Mouse (Mus musculus) adipocyte (in vitro differentiated cells): ENCODE results near the gene Pknox2.

Experiments
- DNase-seq: peaks from one replicate; pipeline ENCODE4 v3.0.0-alpha.2; 2016; ENCODE audit warnings: low spot score

Gene Pknox2

GRCm38 (mm10) chr9:37139514-37139913 lies 7.7 kb downstream of the Pknox2 start:
- DNase-seq = no peak

GRCm38 (mm10) chr9:37138883-37139282 lies 8.3 kb downstream of the Pknox2 start:
- DNase-seq = no peak

GRCm38 (mm10) chr9:37136340-37136739 lies 10.9 kb downstream of the Pknox2 start:
- no peak for DNase-seq

- DNase-seq = no peak
Measured at GRCm38 (mm10) chr9:37133495-37133894, 13.7 kb downstream of the Pknox2 start.

GRCm38 (mm10) chr9:37129046-37129445 lies 18.2 kb downstream of the Pknox2 start:
- no peak for DNase-seq

- DNase-seq = no peak
Measured at GRCm38 (mm10) chr9:37126197-37126596, 21.0 kb downstream of the Pknox2 start.

GRCm38 (mm10) chr9:37124696-37125480 lies 22.3 kb downstream of the Pknox2 start:
- DNase-seq = peak; percentile 38

- DNase-seq = no peak
Measured at GRCm38 (mm10) chr9:37123384-37123783, 23.8 kb downstream of the Pknox2 start.

GRCm38 (mm10) chr9:37122971-37123370 lies 24.2 kb downstream of the Pknox2 start:
- DNase-seq = no peak

- DNase-seq = no peak
Measured at GRCm38 (mm10) chr9:37122381-37122780, 24.8 kb downstream of the Pknox2 start.

- DNase-seq = no peak
Measured at GRCm38 (mm10) chr9:37121761-37122331, 25.4 kb downstream of the Pknox2 start.

- DNase-seq = peak; percentile 63
Measured at GRCm38 (mm10) chr9:37120801-37121200, 26.4 kb downstream of the Pknox2 start.

- DNase-seq = no peak
Measured at GRCm38 (mm10) chr9:37117529-37117928, 29.7 kb downstream of the Pknox2 start.

GRCm38 (mm10) chr9:37116632-37117413 lies 30.4 kb downstream of the Pknox2 start:
- no peak for DNase-seq

- DNase-seq = no peak
Measured at GRCm38 (mm10) chr9:37115820-37116219, 31.4 kb downstream of the Pknox2 start.

GRCm38 (mm10) chr9:37114286-37115267 lies 32.6 kb downstream of the Pknox2 start:
- DNase-seq = peak; percentile 9

GRCm38 (mm10) chr9:37107546-37107945 lies 39.7 kb downstream of the Pknox2 start:
- peak; percentile 5 for DNase-seq

- DNase-seq = peak; percentile 19
Measured at GRCm38 (mm10) chr9:37106808-37107207, 40.4 kb downstream of the Pknox2 start.

- DNase-seq = no peak
Measured at GRCm38 (mm10) chr9:37104249-37104648, 43.0 kb downstream of the Pknox2 start.

- DNase-seq = no peak
Measured at GRCm38 (mm10) chr9:37103778-37104177, 43.4 kb downstream of the Pknox2 start.

GRCm38 (mm10) chr9:37101059-37101940 lies 45.9 kb downstream of the Pknox2 start:
- DNase-seq = peak; percentile 6
